Comparison of ENCODE assay signal across 27 mouse cellular contexts in genomic region chr15:100487050-100487449, GRCm38 (mm10). TPM values are rescaled to one million over a fixed set of nuclear protein-coding genes. Genes with fewer than 3 reads are reported as not detected.
A peak's percentile ranks its signal among the peaks of the same experiment; 100 is the strongest.
DNase-seq lines count a peak whose midpoint lies in the region; ATAC-seq and TF ChIP-seq lines count a peak whose summit lies in the region.
"Had no signal": no experiment of that assay in that cellular context is flagged by ENCODE, and none has a peak within 500 bp of the region (broad histone marks: within the 10 kb centered on the region; RNA-seq: fewer than 3 reads in every experiment).

No protein-coding gene starts in this region.

- in situ Hi-C loops in ES-E14 (cut with MboI; ENCODE audit: low sequenced_read_pairs in 2 of 2, unreplicated experiment in 2 of 2), result no loop called here

- 79% methylated on average over 2 of the region's 2 CpGs for WGBS in heart, embryonic 10.5 days
- WGBS in lung, embryonic 14.5 days, result 80% methylated on average over 2 of the region's 2 CpGs

- H3K9ac ChIP-seq in lung, embryonic 14.5 days, result no peak overlapping the region
- no peak overlapping the region for H3K9ac ChIP-seq in ES-E14 (ENCODE audit: insufficient read depth, low read depth, low read length, poor library complexity, severe bottlenecking)
- H3K9ac ChIP-seq: embryonic facial prominence, embryonic 15.5 days; forebrain, embryonic 13.5 days; intestine, embryonic 15.5 days; liver, embryonic 14.5 days; midbrain, embryonic 13.5 days had no signal

- no peak for ATAC-seq in lung, embryonic 14.5 days (ENCODE audit: insufficient read depth)
- ATAC-seq: forebrain, embryonic 13.5 days; hindbrain, postnatal 0 days; midbrain, embryonic 13.5 days had no signal

- no peak overlapping the region for H3K4me3 ChIP-seq in heart, embryonic 10.5 days
- no peak overlapping the region for H3K4me3 ChIP-seq in lung, embryonic 14.5 days (ENCODE audit: low read depth, low read length)
- H3K4me3 ChIP-seq in ES-E14 (ENCODE audit: insufficient read depth in 1 of 2, low read depth in 1 of 2, low read length in 2 of 2, poor library complexity in 1 of 2, severe bottlenecking in 1 of 2), result no peak overlapping the region
- H3K4me3 ChIP-seq: embryonic facial prominence, embryonic 10.5 days; embryonic facial prominence, embryonic 15.5 days; forebrain, embryonic 13.5 days; intestine, embryonic 15.5 days; megakaryocyte, embryonic 14.5 days; midbrain, embryonic 13.5 days had no signal

- no peaks in the 10 kb centered on the region for H3K9me3 ChIP-seq in heart, embryonic 10.5 days
- H3K9me3 ChIP-seq in lung, embryonic 14.5 days (ENCODE audit: low read depth, low read length), result no peaks in the 10 kb centered on the region
- no peaks in the 10 kb centered on the region for H3K9me3 ChIP-seq in ES-E14 (ENCODE audit: control insufficient read depth, insufficient read depth, low read depth, low read length)
- H3K9me3 ChIP-seq: embryonic facial prominence, embryonic 10.5 days; embryonic facial prominence, embryonic 15.5 days; forebrain, embryonic 13.5 days; intestine, embryonic 15.5 days; megakaryocyte, embryonic 14.5 days; midbrain, embryonic 13.5 days had no signal

- 0 out of 2 replicates have a peak overlapping the region, but pooled peaks have one; percentile 19 for H3K27ac ChIP-seq in heart, embryonic 10.5 days
- H3K27ac ChIP-seq in lung, embryonic 14.5 days (ENCODE audit: low read depth), result 0 out of 2 replicates have a peak overlapping the region, but pooled peaks have one; percentile 26
- no peak overlapping the region for H3K27ac ChIP-seq in ES-E14 (ENCODE audit: insufficient read depth, low read depth, low read length, poor library complexity, severe bottlenecking)
- H3K27ac ChIP-seq: embryonic facial prominence, embryonic 15.5 days; forebrain, embryonic 13.5 days; hindbrain, postnatal 0 days; intestine, embryonic 15.5 days; liver, embryonic 14.5 days; midbrain, embryonic 13.5 days had no signal

- H3K4me1 ChIP-seq in heart, embryonic 10.5 days, result peaks cover 58% of the 10 kb centered on the region
- H3K4me1 ChIP-seq in lung, embryonic 14.5 days (ENCODE audit: insufficient read depth), result peaks cover 11% of the 10 kb centered on the region
- peaks cover 0 to 21% of the 10 kb centered on the region in 2 experiments; a peak in 2 of 4 replicates for H3K4me1 ChIP-seq in ES-E14 (ENCODE audit: control insufficient read depth in 2 of 2, insufficient read depth in 2 of 2, low read length in 2 of 2, poor library complexity in 1 of 2)

- no peak overlapping the region for H3K4me2 ChIP-seq in lung, embryonic 14.5 days
- H3K4me2 ChIP-seq: embryonic facial prominence, embryonic 15.5 days; forebrain, embryonic 13.5 days; intestine, embryonic 15.5 days; midbrain, embryonic 13.5 days had no signal

- no peak for TF ChIP-seq CTCF in lung, embryonic 14.5 days (IDR thresholded peaks at IDR 0.05; ENCODE audit: low read depth)

- DNase-seq in heart, embryonic 10.5 days (ENCODE audit: low spot score), result no peak
- DNase-seq in heart, postnatal 4 days, result no peak
- DNase-seq in lung, embryonic 14.5 days, result no peak
- no peak for DNase-seq in lung, postnatal 36 days
- DNase-seq in 416B (ENCODE audit: low read depth) (peak; percentile 62), ES-E14 (ENCODE audit: low read depth, low spot score) (no peak)
- no peak for DNase-seq in urinary bladder, adult 2 months (ENCODE audit: low spot score)
- DNase-seq: adrenal gland, postnatal 14 days; cerebellum, adult 11-12 months; cerebellum, postnatal 25 days; gastrocnemius, postnatal 10 days; heart, postnatal 36 days; kidney, adult 2 months; kidney, postnatal 25 days; liver; lung, postnatal 4 days; retina, postnatal 1 day; right cerebral cortex, postnatal 14 days; thymus, postnatal 14 days had no signal

- peaks cover 71% of the 10 kb centered on the region for H3K36me3 ChIP-seq in heart, embryonic 10.5 days
- H3K36me3 ChIP-seq in lung, embryonic 14.5 days (ENCODE audit: insufficient read depth), result peaks cover 68% of the 10 kb centered on the region
- peaks cover 22% of the 10 kb centered on the region for H3K36me3 ChIP-seq in ES-E14 (ENCODE audit: control insufficient read depth, insufficient read depth, low read length, poor library complexity, severe bottlenecking)

- no peaks in the 10 kb centered on the region for H3K27me3 ChIP-seq in heart, embryonic 10.5 days (ENCODE audit: insufficient read depth, poor library complexity, severe bottlenecking)
- no peaks in the 10 kb centered on the region for H3K27me3 ChIP-seq in lung, embryonic 14.5 days (ENCODE audit: insufficient read depth, low read length)
- H3K27me3 ChIP-seq: embryonic facial prominence, embryonic 15.5 days; forebrain, embryonic 13.5 days; intestine, embryonic 15.5 days; midbrain, embryonic 13.5 days had no signal

TF ChIP-seq in ES-E14, 5 proteins besides CTCF, POLR2A, EP300 and RAD21:
- TF ChIP-seq MAFK (IDR thresholded peaks at IDR 0.05; ENCODE audit: insufficient read depth, low read depth, low read length) (peak; percentile 62), HCFC1 (IDR thresholded peaks at IDR 0.05; ENCODE audit: borderline replicate concordance, insufficient read depth, low read length) (no peak), ZC3H11A (IDR thresholded peaks at IDR 0.05; ENCODE audit: borderline replicate concordance, low read depth, low read length) (no peak)

RNA-seq across cellular contexts. Expression of gene Csrnp2, which starts 8.2 kb away (rescaled TPM):
- polyA plus RNA-seq in heart, embryonic 10.5 days (2016; fragmentation: Nextera tagmentation; extraction: Ambion mirVana), result 11.6 and 13.6 TPM in 2 replicates
- total RNA-seq in heart, postnatal 4 days (2021), result 1 to 10 TPM; 5.9 to 6.5 TPM
- polyA plus RNA-seq in lung, embryonic 14.5 days (2014; fragmentation: Nextera tagmentation; extraction: Ambion mirVana), result 15.7 and 18.0 TPM in 2 replicates
- total RNA-seq in ES-E14 (2012; rRNA removed), result 8.1 and 14.6 TPM in 2 replicates
- 3.2 and 3.8 TPM in 2 replicates for polyA plus RNA-seq in urinary bladder, adult 2 months (2012; rRNA removed)

RNA-seq across cellular contexts. Expression of gene Letmd1, which starts 18.2 kb away (rescaled TPM):
- 21.1 and 27.9 TPM in 2 replicates for polyA plus RNA-seq in heart, embryonic 10.5 days (2016; fragmentation: Nextera tagmentation; extraction: Ambion mirVana)
- 10 to 100 TPM; 15.3 to 15.8 TPM for total RNA-seq in heart, postnatal 4 days (2021)
- 20.6 and 22.9 TPM in 2 replicates for polyA plus RNA-seq in lung, embryonic 14.5 days (2014; fragmentation: Nextera tagmentation; extraction: Ambion mirVana)
- 7.8 and 11.2 TPM in 2 replicates for total RNA-seq in ES-E14 (2012; rRNA removed)
- polyA plus RNA-seq in urinary bladder, adult 2 months (2012; rRNA removed), result 46.8 and 50.4 TPM in 2 replicates
